Mouse (Mus musculus) liver, embryonic 13.5 days (tissue): Measurements from ENCODE around the gene Suclg1. TPM values are rescaled to one million over a fixed set of nuclear protein-coding genes. Genes with fewer than 3 reads are reported as not detected.

Source experiments
- ATAC-seq: fragments of 200-750 bp; cut with Nextera tagmentation; 2 replicates; pipeline ENCODE4 v1.8.0; 2017; ENCODE audit warnings: low read depth, mild to moderate bottlenecking, moderate number of reproducible peaks, moderate library complexity
- DNase-seq: peaks from one replicate; pipeline ENCODE4 v3.0.0; 2022
- H3K27ac ChIP-seq: fragments of 300-500 bp; sonication (generic); 2 replicates; pipeline ENCODE4 v1.5.1; 2015; ENCODE audit warnings: moderate library complexity, mild to moderate bottlenecking, inconsistent platforms
- H3K27me3 ChIP-seq: fragments of 300-500 bp; sonication (generic); 2 replicates; pipeline ENCODE4 v1.6.1; 2015; ENCODE audit warnings: mild to moderate bottlenecking, inconsistent platforms
- H3K36me3 ChIP-seq: fragments of 300-500 bp; sonication (generic); 2 replicates; pipeline ENCODE4 v1.6.1; 2015; ENCODE audit warnings: mild to moderate bottlenecking, inconsistent platforms
- H3K4me1 ChIP-seq: fragments of 300-500 bp; sonication (generic); replicated peaks from 2 replicates; pipeline ENCODE4 v1.6.1; 2015; ENCODE audit warnings: inconsistent platforms
- H3K4me2 ChIP-seq: fragments of 300-500 bp; sonication (generic); 2 replicates; pipeline ENCODE4 v1.6.1; 2015; ENCODE audit warnings: inconsistent platforms, mild to moderate bottlenecking, moderate library complexity
- H3K4me3 ChIP-seq: fragments of 300-500 bp; sonication (generic); replicated peaks from 2 replicates; pipeline ENCODE4 v1.5.1; 2015; ENCODE audit warnings: mild to moderate bottlenecking, inconsistent platforms
- H3K9ac ChIP-seq: fragments of 300-500 bp; sonication (generic); 2 replicates; pipeline ENCODE4 v1.6.1; 2015; ENCODE audit warnings: mild to moderate bottlenecking, inconsistent platforms
- H3K9me3 ChIP-seq: fragments of 300-500 bp; sonication (generic); replicated peaks from 2 replicates; pipeline ENCODE4 v1.6.1; 2016; ENCODE audit warnings: inconsistent platforms
- WGBS: fragments of 180-500 bp; shearing (Covaris S2); methylation state at CpG from one replicate; pipeline ENCODE4 v1.1.7; 2015; ENCODE audit not compliant: insufficient replicate concordance; 5-methylcytosine and 5-hydroxymethylcytosine counted together
- polyA plus RNA-seq: library from polyadenylated mRNA; unstranded; fragments of >200 nt; fragmentation: Nextera tagmentation; extraction: Ambion mirVana; gene quantifications from 2 replicates; pipeline ENCODE4 v1.2.1, GENCODE M21; 2015

The Suclg1 gene
- polyA plus RNA-seq, 1 experiment from 2014 or later, result 131 TPM

DNA sequence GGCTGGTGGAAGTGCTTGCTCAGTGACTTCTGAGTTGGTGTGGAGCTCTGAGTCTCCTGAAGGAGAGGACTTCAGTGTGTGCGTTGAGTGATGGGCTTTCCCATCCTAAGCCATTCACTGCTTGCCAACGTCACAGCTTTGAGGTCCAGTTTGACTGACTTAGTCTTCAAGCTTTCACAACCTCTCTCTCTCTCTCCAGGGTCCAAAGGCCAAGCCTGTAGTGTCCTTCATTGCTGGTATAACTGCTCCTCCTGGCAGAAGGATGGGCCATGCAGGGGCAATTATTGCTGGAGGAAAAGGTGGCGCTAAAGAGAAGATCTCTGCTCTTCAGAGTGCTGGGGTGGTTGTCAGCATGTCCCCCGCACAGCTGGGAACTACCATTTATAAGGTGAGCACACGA is 26.8 kb downstream of the Suclg1 start:
- Histone ChIP-seq H3K9me3 (no peaks in the 10 kb centered on the region), H3K4me1 (no peaks in the 10 kb centered on the region), H3K4me3 (no peak overlapping the region), H3K4me2 (no peak overlapping the region), H3K27me3 (no peaks in the 10 kb centered on the region), H3K36me3 (peaks cover 80% of the 10 kb centered on the region), H3K27ac (no peak overlapping the region), H3K9ac (no peak overlapping the region)
- ATAC-seq (no peak), DNase-seq (no peak)
- WGBS, result 75% methylated on average over 5 of the region's 5 CpGs

DNA sequence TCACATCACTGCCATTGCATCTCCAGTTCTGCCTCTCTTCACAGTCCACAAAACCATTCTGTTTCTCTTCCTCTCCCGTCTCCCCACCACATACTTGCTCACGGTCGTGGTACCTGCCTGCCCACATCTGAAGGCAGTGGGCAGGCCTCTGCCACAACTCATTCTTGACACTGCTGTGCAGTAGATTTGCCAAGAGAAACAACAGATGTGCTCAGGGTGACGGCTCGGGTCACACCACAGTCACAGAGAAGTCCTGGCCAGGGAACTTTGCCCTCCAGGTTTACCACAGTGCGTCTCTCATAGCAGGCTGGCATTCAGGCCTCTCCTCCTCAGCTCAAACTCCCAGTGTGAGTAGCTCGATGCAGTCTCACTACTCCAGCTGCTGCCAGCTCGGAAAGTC is 31.5 kb downstream of the Suclg1 start:
- DNase-seq (no peak), ATAC-seq (0 out of 2 replicates have a peak, but pooled peaks have one; percentile 5)
- H3K4me3 ChIP-seq, result no peak overlapping the region
- 64% methylated on average over 8 of the region's 8 CpGs for WGBS
- H3K27ac ChIP-seq, result no peak overlapping the region
- H3K4me2 ChIP-seq, result no peak overlapping the region
- no peak overlapping the region for H3K9ac ChIP-seq
- H3K4me1 ChIP-seq, result 0 out of 2 replicates have a peak, but pooled peaks cover 3% of the 10 kb centered on the region
- H3K9me3 ChIP-seq, result no peaks in the 10 kb centered on the region
- H3K36me3 ChIP-seq, result peaks cover 33% of the 10 kb centered on the region
- no peaks in the 10 kb centered on the region for H3K27me3 ChIP-seq

DNA sequence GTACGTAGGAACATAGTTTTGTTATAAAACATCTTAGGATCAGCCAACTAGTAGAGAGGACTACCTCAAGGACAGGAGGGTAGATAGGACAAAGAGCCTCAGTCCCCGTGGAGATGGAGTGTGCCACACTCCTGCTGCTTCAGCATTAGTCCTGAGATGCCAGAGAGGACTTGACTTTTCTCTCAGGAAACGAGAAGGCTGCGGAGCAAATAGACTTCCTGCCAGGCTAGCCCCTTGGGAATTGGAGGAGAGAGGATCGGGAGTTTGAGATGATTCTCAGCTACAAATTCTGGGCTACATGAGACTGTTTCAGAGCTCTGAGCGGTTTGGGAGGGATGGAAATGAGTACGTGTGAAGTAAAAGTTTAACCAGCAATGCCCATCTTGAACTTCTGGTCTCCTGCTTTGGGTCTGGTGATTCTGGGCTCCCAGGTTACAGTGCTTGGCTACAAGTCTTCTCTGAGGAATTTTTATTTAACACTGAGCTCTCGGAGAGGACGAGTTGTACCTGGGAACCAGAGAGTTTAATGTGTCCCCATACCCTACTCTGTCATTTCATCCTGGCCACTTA is 32.4 kb downstream of the Suclg1 start:
- 60% methylated on average over 9 of the region's 9 CpGs for WGBS
- ATAC-seq, result no peak
- no peak overlapping the region for H3K4me3 ChIP-seq
- no peak overlapping the region for H3K27ac ChIP-seq
- 0 out of 2 replicates have a peak, but pooled peaks cover 3% of the 10 kb centered on the region for H3K4me1 ChIP-seq
- no peak overlapping the region for H3K4me2 ChIP-seq
- no peaks in the 10 kb centered on the region for H3K27me3 ChIP-seq
- DNase-seq, result no peak
- H3K9me3 ChIP-seq, result no peaks in the 10 kb centered on the region
- peaks cover 24% of the 10 kb centered on the region for H3K36me3 ChIP-seq
- H3K9ac ChIP-seq, result no peak overlapping the region

DNA sequence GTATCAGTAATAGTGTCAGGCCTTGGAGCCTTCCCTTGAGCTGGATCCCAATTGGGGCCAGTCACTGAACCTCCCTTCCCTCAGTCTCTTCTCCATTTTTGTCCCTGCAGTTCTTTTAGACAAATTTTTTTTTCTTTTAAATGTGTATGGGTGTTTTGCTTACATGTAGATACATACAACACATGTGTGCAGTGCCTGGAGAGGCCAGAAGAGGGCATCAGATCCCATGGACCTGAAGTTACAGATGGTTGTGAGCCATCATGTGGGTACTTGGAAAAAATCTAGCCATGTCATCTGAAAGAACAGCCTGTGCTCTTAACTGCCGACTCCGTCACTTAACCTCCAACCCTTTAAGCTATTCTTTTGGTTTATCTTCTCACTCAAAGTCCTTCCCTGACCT is 38.1 kb downstream of the Suclg1 start:
- Histone ChIP-seq H3K36me3 (no peaks in the 10 kb centered on the region), H3K9ac (no peak overlapping the region), H3K27ac (no peak overlapping the region), H3K4me3 (no peak overlapping the region), H3K27me3 (no peaks in the 10 kb centered on the region), H3K4me2 (no peak overlapping the region), H3K9me3 (no peaks in the 10 kb centered on the region), H3K4me1 (no peaks in the 10 kb centered on the region)
- ATAC-seq (no peak), DNase-seq (no peak)
- WGBS, result 87% methylated on average over 2 of the region's 2 CpGs

DNA sequence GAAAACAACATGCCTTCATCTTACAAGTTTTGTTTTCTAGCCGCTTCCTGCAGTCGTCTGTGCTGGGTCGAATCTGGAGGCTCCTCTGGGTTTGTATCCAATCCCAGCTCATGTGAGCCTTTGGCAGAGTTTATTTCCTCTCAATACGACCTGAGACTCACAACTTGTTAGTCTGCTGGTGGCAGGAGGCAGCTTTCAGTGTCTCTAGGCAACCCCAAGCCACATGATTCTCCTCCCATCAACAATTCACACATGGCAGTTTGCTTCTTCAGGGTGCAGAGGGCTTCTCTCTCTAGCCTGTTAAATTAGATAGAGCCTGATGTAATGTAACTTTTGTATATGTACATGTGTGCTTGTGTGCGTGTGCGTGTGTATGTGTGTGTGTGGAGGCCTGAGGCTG is 58.7 kb downstream of the Suclg1 start:
- Histone ChIP-seq H3K36me3 (no peaks in the 10 kb centered on the region), H3K4me2 (no peak overlapping the region), H3K27me3 (no peaks in the 10 kb centered on the region), H3K27ac (no peak overlapping the region), H3K9me3 (no peaks in the 10 kb centered on the region), H3K4me3 (no peak overlapping the region), H3K9ac (no peak overlapping the region), H3K4me1 (no peaks in the 10 kb centered on the region)
- 53% methylated on average over 6 of the region's 6 CpGs for WGBS
- ATAC-seq, result no peak
- no peak for DNase-seq

DNA sequence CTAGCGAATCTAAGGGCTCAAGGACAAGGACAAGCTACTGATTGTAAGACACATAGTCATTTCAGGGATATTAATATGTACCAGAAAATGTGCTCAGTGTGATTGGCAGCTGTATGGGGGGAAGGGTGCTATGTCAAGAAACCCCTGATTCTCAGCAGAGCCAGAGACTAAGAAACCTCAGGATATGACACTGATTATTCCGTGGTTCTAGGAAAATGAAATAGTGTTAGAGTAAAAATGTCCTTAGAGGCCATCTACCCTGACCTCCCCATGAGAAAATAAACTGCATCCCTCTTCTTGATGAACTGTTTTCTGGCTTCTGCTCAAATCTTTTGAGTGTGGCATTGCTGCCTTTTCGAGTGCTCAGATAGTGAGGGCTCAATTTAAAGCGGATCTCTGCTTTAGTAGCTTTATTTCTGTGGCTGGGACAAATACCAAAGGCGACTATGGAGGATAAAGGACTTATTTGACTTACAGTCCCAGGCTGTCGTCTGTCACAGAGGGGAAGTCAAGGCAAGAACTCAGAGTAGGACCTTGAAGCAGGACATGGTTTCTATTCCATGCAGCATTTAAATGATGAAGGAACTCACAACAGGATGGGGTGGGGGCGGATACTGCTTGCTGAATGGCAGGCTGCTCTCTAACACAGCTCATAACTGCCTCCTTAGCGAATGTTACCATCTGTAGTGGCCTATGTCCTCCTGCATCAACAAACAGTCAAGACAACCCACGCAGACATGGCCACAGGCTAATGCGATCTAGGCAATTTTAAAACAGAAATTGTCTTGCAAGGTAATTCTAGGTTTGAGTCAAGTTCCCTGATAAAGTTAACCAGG is 60.7 kb downstream of the Suclg1 start:
- Histone ChIP-seq H3K9me3 (no peaks in the 10 kb centered on the region), H3K4me2 (no peak overlapping the region), H3K36me3 (no peaks in the 10 kb centered on the region), H3K27ac (no peak overlapping the region), H3K27me3 (no peaks in the 10 kb centered on the region), H3K9ac (no peak overlapping the region), H3K4me1 (no peaks in the 10 kb centered on the region), H3K4me3 (no peak overlapping the region)
- 63% methylated on average over 10 of the region's 10 CpGs for WGBS
- ATAC-seq (no peak), DNase-seq (no peak)

DNA sequence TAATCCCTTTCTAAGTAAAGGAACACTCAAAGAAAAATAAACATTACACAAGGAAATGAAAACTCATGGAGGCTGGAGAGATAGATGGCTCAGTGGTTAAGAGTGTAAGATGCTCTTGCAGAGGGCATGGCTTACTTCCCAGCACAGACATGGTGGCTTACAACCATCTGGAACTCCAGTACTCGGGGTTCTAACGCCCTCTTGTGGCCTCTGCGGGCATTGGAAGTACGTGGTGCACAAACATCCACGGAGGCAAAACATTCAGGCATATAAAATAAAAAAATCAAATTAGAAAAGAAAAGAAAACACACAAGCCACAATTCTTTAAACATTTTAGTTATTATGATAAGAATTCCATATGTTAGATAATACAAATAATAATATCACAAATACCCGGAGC is 63.2 kb downstream of the Suclg1 start:
- WGBS, result 52% methylated on average over 6 of the region's 6 CpGs
- H3K4me2 ChIP-seq, result no peak overlapping the region
- DNase-seq (no peak), ATAC-seq (no peak)
- no peaks in the 10 kb centered on the region for H3K9me3 ChIP-seq
- no peaks in the 10 kb centered on the region for H3K27me3 ChIP-seq
- H3K4me1 ChIP-seq, result no peaks in the 10 kb centered on the region
- no peak overlapping the region for H3K9ac ChIP-seq
- H3K36me3 ChIP-seq, result no peaks in the 10 kb centered on the region
- no peak overlapping the region for H3K27ac ChIP-seq
- no peak overlapping the region for H3K4me3 ChIP-seq

DNA sequence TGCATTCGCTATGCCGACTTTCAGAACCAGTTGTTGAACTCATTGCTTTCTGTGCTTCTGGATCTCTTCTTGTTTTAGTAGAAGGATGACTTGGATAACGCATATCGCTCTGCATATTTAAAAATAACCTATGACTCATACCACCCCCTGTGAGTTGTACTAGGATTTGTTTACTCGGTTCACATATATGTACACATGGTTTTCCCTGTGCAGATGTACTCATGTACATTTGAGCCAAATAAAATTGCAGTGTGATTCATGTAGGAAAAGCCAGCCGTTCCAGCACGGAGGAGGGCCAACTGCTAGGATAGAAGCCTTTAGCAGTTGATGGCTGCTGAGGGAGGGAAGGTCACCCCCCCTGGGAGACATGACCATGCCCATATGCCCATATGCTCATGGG is 63.6 kb downstream of the Suclg1 start:
- ATAC-seq (no peak), DNase-seq (no peak)
- Histone ChIP-seq H3K4me1 (no peaks in the 10 kb centered on the region), H3K27ac (no peak overlapping the region), H3K9ac (no peak overlapping the region), H3K27me3 (no peaks in the 10 kb centered on the region), H3K9me3 (no peaks in the 10 kb centered on the region), H3K4me3 (no peak overlapping the region), H3K4me2 (no peak overlapping the region), H3K36me3 (no peaks in the 10 kb centered on the region)
- whole genome bisulfite sequencing, result 79% methylated on average over 7 of the region's 7 CpGs

DNA sequence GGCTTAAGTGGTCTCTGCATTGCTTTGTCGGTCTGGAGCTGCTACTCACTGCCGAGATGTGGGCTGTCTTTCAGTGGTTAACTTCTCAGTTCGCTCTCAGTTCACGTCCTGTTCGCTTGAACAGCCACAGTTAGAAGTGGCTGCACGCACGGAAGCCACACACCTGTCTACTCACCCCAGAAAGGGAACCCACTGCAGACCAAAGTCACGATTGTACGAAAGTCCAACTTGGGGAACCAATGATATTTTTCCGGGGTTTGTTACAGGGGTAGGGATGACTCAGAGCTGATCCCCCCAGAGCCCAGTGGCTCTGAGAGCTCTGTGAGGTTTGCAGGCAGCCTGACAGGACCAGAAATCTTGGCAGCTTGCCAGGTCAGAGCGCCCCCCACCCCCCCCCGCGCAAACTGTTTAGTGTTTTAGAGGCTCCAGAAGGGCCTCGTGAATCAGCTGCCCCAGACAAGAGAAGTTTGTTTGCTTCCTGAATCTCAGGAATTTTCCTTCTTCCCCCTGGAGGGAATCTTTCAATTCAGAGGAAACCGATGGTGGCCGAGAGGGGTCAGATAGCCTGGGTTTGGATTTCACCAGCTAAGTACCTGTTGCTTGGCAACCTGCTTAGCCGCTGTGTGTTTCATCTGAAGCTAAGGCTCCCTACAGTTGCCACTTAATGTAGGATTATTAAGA is 66.9 kb downstream of the Suclg1 start:
- Histone ChIP-seq H3K4me1 (no peaks in the 10 kb centered on the region), H3K27me3 (no peaks in the 10 kb centered on the region), H3K4me3 (peak overlapping the region; percentile 41), H3K27ac (no peak overlapping the region), H3K36me3 (no peaks in the 10 kb centered on the region), H3K4me2 (peak overlapping the region; percentile 42), H3K9me3 (no peaks in the 10 kb centered on the region), H3K9ac (no peak overlapping the region)
- 3% methylated on average over 17 of the region's 17 CpGs for WGBS
- ATAC-seq, result no peak
- DNase-seq, result no peak

DNA sequence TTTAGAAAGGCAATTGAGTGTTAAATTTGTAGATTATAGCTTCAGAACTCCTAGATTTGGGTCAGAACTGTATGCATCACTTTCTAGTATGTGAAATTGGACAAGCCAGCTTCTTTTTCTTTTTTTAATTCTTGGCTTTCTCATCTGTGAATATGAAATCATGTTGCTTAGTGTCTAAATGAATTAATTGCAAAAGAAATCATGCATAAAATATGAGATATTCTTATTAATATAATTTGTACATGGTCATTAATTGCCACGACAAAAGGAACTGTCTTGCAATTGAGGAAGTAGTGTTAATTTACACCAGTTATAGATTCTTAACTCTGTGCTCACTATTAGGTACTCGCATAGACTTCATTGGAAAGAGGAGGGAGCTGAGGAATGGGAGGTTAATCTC is 74.1 kb downstream of the Suclg1 start:
- no peaks in the 10 kb centered on the region for H3K27me3 ChIP-seq
- no peak overlapping the region for H3K27ac ChIP-seq
- no peaks in the 10 kb centered on the region for H3K4me1 ChIP-seq
- no peak for ATAC-seq
- no peak overlapping the region for H3K9ac ChIP-seq
- H3K36me3 ChIP-seq, result no peaks in the 10 kb centered on the region
- 57% methylated on average over 2 of the region's 2 CpGs for WGBS
- no peak overlapping the region for H3K4me3 ChIP-seq
- H3K4me2 ChIP-seq, result no peak overlapping the region
- no peaks in the 10 kb centered on the region for H3K9me3 ChIP-seq
- no peak for DNase-seq
